Mouse (Mus musculus) frontal cortex, adult 2 months (tissue): Measurements from ENCODE around the gene Retreg1. TPM values are rescaled to one million over a fixed set of nuclear protein-coding genes. Genes with fewer than 3 reads are reported as not detected.

Source experiments
- DNase-seq, 2 experiments: peaks; one replicate each; pipeline ENCODE4 v3.0.0; 2022; ENCODE audit warnings: low spot score in 1 of 2; ENCODE audit errors: extremely low spot score in 1 of 2
- polyA plus RNA-seq: library from polyadenylated mRNA; depleted of rRNA; stranded (reverse); fragments of >200 nt; gene quantifications from 2 replicates; pipeline ENCODE4 v1.2.3, GENCODE M21; 2012

Gene Retreg1
- polyA plus RNA-seq, 1 experiment: 24.5 TPM

- DNase-seq: no peak
These were observed 98.5 kb downstream of the Retreg1 start for GRCm38 (mm10) chr15:25941514-25941913.

- no peak for DNase-seq
These were observed 99.4 kb downstream of the Retreg1 start for GRCm38 (mm10) chr15:25942415-25942814.

DNA sequence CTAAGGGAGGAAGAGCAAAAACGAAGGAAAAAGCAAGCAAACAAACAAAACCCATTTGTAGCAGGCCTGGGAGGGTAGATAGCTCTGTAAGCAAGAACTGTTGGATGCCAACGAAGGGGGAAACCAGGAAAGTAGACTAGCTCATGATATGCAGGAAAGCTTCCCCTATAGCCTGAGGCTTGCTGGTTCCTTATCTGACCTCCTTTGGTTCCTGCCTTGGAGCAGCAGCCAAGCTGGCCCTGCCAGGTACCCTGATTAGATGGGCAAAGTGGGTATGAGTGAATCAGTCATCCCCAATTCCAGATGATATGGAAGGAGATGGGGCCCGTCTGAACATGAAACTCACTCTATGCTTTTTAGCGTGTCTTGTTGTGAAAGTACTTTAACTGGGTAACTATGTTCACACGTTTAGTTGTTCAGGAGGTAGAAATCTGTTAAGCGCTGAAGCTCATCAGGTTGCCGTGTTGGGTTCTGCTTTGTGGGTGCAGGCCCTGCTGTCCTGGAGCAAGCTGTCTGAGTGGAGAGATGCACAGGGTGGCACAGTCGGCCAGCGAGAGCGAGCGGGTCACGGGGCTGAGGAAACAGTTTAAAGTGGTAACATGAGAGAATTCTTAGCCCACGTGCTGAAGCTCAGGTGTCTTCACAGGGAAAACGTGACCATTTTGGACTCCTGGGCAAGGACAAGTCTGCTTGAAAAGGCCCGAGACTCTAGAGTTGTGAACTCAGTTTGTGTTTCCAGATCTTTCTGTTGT lies 100.6 kb downstream of the Retreg1 start:
- no peak for DNase-seq

GRCm38 (mm10) chr15:25945224-25945623 lies 102.2 kb downstream of the Retreg1 start:
- DNase-seq: no peak

DNA sequence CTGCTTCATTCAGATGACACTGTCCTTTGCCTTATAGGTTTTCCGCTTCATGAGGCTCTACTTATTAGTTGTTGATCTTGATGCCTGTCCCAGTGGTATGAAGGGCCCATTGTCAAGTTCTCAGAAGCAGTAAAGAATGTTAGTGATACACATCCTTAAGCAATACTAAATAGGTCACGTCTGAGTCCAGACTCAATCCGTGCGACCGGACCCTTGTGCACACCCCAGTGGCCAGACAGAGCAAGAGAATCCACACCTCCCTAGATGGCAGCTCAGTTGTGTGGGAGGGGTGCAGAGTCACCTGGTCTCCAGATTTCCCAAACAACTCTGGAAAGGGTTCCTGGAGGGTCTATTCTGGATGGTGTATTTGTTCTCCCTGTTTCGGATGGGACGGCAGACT lies 103.5 kb downstream of the Retreg1 start:
- DNase-seq: no peak

GRCm38 (mm10) chr15:25947383-25947782 lies 104.4 kb downstream of the Retreg1 start:
- no peak for DNase-seq

- peak in 1 of 2 experiments; percentile 33 for DNase-seq
These were observed 105.6 kb downstream of the Retreg1 start for GRCm38 (mm10) chr15:25948257-25949223.

- DNase-seq: no peak
These were observed 106.7 kb downstream of the Retreg1 start for GRCm38 (mm10) chr15:25949696-25950095.

- DNase-seq: no peak
These were observed 107.6 kb downstream of the Retreg1 start for GRCm38 (mm10) chr15:25950584-25950983.

- no peak for DNase-seq
These were observed 108.1 kb downstream of the Retreg1 start for GRCm38 (mm10) chr15:25951037-25951436.

DNA sequence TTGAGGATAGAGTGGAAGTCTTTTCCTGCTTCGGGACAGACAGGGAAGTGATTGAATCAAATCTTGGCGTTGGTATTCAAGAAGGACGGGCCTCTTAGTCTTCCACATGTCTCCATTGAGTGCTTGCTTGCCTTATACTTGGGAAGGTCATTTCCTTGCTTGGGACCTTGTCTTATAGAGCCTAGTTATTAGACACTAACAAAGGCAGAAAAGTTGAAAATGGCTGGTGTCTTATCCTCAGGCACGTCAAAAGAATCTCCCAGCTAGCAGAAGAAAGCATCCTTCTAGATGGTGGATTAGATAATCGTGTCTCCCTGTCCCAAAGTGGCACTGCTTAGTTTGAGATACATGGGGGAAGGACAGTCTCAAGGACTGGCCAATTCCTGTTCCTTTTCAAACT lies 113.0 kb downstream of the Retreg1 start:
- DNase-seq: no peak

- no peak for DNase-seq
These were observed 113.6 kb downstream of the Retreg1 start for GRCm38 (mm10) chr15:25956422-25957117.

DNA sequence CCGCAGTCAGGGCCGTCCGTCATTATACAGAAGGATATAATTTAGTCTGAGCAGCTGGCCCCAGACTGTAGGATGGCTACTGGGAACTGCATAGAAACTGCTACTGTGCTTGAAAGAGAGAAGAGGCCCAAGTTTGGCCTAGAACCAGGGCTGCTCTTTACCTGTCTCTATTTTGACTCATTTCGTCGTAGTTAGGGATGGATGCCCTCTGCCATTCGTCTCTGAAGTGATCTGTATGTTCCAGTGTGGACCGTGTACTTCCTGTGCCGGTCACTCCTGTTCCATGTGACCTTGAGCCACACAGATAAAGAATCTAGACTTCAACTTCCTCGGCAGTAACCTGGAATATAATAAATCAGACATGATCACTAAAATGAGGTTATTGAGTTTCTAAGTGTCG lies 114.7 kb downstream of the Retreg1 start:
- no peak for DNase-seq

- peak in 1 of 2 experiments; percentile 78 for DNase-seq
These were observed 116.4 kb downstream of the Retreg1 start for GRCm38 (mm10) chr15:25959375-25959774.

- DNase-seq: no peak
These were observed 117.3 kb downstream of the Retreg1 start for GRCm38 (mm10) chr15:25960231-25960630.

- DNase-seq: no peak
These were observed 123.3 kb downstream of the Retreg1 start for GRCm38 (mm10) chr15:25966220-25966774.

DNA sequence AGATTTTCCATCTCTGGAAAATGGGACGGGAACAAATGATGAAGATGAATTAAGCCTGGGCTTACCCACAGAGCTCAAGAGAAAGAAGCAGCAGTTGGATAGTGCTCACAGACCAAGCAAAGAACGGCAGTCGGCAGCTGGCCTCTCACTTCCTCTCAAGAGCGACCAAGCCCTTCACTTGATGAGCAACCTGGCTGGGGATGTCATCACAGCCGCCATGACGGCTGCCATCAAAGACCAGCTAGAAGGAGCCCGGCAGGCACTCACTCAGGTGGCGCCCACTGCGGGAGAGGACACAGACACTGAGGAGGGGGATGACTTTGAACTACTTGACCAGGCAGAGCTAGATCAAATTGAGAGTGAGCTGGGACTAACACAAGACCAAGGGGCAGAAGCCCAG lies 128.6 kb downstream of the Retreg1 start:
- no peak for DNase-seq

GRCm38 (mm10) chr15:25972758-25973157 lies 129.8 kb downstream of the Retreg1 start:
- no peak for DNase-seq

DNA sequence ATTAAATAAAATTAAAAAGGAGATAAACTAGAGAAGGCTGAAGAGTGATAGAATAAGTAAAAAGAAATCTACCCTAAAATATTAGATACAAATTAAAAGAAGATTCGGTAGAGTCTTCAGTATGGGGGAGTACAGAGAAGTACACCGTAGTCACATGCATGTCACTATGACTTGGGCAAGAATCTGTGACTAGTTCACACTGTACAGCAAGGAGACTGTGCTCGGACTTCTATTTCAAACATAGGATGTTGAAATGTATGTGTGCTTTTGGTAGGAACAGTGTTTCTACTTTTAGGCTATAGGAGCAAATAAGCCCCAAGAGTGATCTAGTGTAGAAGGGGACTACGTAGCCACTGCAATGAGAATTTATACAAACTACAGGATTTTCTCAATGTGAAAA lies 131.4 kb downstream of the Retreg1 start:
- no peak for DNase-seq

DNA sequence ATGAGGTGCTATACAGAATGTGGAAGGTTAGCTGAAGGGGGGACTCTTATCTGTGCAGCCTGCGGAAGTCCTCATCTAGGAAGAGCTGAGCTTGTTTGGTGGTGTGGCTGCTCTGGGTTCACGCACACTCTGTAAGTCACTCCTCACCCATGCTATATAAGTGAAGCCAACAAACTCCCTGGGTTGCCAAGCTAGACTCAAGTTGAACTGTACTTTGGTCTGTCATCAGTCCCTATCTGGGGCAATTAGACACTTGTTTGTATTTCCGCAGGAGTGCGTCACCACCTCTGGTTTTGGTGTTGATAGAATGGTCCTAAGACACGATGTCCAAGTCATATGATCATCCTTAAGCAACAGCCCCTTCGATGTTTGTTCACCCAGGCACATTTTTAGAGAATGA lies 132.8 kb downstream of the Retreg1 start:
- no peak for DNase-seq

DNA sequence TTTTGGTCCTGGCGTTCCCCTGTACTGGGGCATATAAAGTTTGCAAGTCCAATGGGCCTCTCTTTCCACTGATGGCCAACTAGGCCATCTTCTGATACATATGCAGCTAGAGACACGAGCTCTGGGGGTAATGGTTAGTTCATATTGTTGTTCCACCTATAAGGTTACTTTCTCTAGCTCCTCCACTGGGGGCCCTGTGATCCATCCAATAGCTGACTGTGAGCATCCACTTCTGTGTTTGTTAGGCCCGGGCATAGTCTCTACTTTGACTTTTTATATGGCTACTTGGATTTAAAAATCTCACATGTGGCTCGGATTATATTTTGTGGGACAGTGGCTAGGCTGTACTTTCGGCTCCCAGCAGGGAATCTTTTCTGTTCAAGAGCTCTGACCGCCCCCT lies 140.6 kb downstream of the Retreg1 start:
- peak in 1 of 2 experiments; percentile 14 for DNase-seq
